Mouse (Mus musculus): ENCODE data around the gene Bfar.
A peak's percentile ranks its signal among the peaks of the same experiment; 100 is the strongest.

DNA sequence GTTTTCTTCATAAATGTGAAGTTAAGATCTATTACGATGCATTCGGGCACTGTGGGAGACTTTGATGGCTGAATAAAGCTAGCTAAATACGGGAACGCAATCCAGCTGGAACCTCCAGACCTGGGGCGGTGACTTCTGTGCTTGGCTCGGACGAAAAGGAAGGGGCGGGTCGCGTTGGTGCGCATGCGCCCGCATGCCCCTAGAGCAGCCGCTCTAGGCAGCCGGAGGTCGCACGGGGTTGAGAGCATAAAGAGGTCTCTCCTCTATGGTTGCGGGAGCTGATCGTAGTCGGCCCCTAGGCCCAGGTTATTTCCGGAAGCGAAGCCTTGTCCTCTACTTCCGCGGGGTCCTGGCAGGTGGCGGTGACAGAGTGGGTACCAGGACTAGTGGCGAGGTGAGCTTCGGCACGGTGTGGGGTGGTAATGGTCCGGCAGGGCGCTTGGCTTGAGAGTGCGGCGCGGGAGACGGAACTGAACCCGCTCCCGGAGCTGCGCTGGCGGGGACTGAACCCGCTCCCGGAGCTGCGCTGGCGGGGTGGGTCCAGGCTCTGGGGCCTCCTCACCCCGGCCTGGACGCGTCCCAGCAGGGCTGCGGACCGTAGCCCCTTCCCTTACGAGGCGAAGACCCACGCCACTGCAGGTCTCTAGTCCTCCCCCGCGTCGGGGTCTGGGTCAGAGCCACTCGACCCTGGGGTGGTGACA lies at the start of gene Bfar, which contains the start of gene 3110001I22Rik:
- peak; percentile 92 for TF ChIP-seq POLR2A (IDR thresholded peaks at IDR 0.05; ENCODE audit: insufficient read depth, low read length)
- 0 out of 2 replicates have a peak, but pooled peaks have one; percentile 52 for TF ChIP-seq EP300 (IDR thresholded peaks at IDR 0.05; ENCODE audit: insufficient read depth, low read depth, low read length)
